Mouse (Mus musculus) WW6 (cell line): Measurements from ENCODE around the gene Gpd1l.

ENCODE experiments used
- DNase-seq: peaks from one replicate; pipeline ENCODE4 v3.0.0-alpha.2; 2013; ENCODE audit warnings: low read depth, low spot score

Gene Gpd1l

DNA sequence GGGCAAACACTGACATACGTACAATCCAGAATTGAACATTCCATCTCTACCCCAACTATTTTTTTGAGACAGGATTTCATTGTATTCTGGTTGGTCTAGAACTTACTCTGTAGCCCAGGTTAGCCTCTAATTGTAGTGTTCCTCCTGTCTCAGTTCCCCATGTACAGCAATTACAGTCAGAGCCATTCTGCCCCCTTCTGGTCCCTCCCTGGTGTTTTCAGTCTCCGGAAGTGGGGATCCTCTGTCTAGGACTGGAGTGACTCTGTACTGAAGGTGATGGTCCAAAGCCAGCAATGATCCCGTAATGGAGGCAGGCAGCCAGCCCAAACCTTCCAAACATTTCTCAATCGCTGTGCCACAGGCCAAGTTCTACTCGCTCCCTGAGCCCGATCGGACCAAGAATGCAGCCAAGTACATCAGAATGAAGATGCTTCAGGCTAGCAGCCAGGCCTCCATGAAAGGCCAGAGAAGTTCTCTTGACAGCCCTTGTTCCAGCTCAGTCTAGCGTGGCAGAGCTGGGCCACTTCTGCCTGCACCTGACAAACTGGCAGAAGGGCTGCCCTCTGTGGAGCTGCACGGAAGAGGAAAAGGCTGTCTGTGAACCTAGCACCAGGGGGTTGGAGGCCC lies 3.2 kb downstream of the Gpd1l start:
- no peak for DNase-seq

DNA sequence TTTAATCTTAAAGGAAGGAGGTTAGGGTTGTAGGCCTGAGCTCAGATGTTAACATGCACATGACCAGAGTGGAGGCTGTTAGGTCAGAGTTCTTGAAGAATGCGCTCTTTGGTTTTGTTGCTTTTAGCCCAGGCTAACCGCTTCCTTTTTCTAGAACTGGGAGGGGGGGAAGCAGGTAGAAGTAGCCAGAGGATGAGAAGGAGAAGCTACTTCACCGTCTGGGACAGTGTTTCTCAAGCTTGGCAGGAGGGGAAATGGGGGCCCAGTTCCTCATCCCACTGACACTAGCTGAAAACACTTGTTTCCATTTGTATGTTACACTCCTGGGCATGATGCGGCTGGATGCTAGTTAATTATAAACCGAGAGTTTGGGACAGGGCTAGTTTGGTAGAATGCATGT lies 8.2 kb downstream of the Gpd1l start:
- no peak for DNase-seq

DNA sequence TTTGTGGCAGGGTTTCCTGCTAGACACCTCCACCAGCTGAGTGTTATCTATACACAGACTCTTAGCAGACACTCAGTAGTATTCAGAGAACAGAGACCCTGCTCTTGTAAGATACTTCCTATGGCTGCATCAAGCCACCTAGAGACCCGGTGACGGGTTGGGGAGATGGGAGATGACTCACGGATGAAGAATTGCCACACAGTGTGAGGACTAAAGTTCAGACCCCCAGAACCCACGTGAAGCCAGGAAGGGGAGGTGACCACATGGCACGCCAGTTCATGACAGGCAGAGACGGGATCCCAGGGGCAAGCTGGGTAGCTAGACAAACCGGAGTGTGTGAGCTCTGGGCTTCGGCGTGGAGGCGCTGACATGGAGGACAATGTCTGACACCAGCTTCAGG lies 8.7 kb downstream of the Gpd1l start:
- DNase-seq = no peak

DNA sequence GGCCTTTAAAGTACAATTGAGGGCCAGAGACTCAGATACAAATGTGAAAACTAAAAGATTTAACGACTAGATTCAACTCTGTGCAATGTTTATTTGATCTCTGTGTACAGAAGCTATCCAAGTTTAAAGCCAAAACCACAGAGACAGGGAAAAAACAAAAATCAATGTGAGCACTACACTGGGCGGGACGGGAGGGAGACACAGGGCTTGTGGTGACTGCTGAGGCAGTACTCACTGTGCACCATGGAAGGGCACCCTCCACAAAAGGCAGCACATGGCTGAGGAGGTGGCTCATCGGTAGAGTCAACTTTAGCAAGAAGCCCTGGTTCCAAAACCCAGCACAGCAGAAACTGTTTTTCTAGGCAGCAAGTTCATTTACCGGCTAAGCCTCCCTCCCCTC lies 9.3 kb downstream of the Gpd1l start:
- no peak for DNase-seq

DNA sequence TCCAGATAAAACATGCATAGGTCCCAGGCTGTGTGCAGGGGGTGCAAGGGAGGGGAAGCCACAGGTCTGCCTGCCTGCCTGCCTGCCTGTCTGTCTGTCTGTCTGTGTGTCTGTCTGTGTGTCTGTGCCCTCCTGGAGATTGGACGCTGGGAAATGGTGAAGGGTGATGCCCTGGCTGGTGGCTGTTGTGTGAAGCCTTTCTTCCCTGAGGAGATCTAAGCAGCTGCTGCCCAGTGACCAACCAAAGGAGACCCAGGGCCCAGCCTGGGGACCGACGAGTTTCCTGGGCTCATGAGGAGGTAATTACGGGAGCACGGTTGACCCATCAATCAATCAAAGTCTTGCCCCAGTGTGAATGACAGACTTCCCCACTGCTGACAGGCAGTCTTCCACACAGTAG lies 11.6 kb downstream of the Gpd1l start:
- DNase-seq = no peak

DNA sequence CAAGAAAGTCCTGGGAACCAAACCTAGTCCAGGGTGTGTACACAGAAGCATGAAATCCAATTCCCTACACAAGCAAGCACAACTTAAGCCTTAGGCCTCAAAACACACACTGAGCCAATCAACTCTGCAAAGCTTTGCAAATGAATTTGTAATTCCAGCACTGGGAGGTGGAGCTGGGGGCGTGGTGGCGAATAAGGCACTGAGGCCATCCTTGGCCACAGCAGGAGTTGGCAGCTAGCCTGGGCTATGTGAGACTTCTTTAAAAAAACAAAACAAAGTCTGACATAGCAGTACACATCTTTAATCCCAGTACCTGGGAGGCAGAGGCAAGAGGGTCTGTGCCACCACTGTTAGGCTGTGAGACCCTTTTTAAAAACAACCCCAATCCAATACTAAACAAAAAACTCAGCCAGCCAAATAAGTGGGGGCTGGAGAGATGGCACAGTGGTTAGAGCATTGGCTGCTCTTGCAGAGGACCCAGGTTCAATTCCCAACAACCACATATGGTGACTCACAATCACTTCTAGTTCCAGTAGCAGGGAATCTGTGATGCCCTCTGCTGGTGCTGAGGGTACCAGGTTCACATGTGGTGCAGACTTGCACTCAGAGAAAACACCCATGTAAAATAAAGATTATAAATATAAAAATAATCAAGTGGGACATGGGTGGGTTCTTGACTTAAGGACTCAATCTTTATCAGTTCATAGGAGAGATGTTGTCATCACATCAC lies 12.3 kb downstream of the Gpd1l start:
- no peak for DNase-seq

DNA sequence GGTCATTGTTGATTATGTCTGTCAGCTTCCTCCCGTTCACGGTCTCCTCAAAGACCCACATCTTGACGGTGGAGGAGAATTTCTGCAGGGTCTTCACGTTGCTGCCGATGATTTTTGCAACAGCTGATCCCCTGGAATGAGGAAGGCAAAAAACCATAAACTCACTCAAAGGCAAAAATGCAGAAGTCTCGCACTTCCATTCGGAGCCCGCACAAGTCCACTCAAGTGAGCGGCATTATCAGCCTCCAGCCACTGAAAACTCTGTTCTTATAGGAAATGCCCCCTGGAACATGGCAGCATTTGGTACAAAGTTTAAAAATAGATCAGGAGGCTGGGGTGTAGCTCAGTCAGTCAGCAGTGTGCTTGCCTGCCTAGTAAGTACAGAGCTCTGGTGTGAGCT lies 13.2 kb downstream of the Gpd1l start:
- DNase-seq = no peak

DNA sequence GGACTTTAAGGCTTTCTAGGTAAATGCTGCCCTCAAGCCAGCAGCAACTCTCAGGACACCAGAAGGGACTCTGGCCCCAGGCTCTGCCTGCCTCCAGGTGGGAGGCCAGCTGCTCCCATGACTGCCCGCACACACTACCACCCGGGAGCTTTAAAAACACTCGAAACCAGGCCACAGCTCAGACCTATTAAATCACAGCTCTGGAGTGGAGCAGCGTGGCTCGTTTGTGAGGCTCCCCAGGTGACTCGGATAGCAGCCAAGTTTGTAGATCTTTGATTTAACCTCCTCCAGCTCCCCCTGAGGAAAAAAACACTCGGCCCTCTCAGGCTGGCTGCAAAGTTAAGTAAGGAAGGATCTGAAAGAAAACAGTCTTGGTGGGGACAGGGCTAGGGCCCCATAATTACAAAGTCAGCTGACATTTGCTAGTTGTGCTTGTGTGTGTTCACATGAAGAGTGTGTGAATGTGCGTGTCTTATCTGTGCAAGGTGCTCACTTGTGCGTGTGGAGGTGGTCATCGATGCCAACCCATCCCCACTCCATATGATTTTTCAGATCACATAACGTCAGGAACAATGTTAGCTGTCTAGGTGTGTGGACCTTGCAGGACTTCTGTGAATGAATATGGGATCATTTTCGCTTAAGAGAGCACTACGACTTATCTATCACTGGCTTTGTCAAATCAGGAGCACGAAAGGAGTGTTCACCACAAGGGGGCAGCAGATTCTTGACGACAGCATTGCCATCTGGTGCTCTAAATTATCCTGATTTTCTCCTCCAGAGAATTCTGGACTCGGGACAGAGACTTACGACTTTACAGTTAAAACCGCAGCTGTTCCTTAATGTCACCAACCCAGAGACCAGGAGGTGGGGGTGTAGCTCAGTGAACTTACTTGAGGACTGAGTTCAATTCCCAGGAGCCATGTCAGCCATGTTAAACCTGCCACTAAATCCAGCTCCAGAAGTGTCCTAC lies 20.8 kb downstream of the Gpd1l start:
- DNase-seq = no peak

DNA sequence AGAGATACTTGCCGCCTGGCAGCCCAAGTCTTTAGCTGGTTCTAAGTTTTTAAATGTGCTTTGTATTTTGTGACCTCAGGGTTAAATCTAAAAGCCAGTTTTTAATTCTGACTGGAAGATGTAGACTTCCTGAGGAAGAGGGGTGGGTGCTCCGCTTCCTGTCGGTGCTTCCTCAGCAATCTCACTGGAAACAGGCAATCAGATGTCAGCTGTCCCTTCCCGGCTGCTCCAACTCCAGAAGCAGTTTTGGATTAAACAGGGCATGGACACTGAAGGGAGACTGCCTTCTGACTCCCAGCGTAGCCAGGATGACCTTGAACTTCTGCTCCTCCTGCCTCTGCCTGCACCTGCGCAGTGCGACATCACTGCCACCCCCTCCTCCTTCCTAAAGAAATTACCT lies 26.3 kb downstream of the Gpd1l start:
- no peak for DNase-seq

DNA sequence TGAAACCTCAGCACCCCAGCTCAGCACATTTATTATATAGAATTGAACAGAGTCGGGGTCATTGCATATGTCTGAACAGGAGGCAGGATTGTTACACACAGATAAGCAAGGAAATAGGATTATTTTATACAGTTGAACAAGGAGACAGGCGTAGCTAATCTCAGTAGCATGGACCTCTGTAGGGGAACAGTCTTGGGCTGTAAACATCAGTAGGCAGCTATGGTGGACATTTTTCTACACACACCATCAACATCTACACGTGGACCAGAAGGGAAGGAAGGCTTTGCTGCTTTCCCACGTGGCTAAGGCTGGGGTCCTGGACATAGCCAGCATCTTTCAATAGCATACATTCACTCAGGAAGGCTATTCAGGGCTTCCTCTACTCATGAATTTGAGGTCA lies 37.9 kb downstream of the Gpd1l start:
- DNase-seq = no peak

DNA sequence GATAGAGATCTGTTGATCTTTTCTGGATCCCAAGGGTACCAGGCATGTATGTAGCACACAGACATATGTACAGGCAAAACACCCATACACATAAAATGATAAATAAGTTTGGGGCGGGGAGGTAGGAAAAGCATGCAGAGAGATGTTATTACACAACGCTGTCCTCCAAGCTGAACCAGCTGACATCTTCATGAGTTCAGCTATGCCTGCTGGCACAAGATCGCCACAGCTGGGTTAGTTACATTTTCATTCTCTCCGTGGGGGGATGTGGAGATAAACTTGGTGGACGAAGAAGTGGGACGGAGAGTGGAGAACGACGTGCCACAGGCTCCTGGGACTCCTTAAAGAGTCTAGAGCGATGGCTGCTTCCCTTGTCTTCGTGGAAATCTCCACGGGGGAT lies 40.8 kb downstream of the Gpd1l start:
- DNase-seq = no peak

DNA sequence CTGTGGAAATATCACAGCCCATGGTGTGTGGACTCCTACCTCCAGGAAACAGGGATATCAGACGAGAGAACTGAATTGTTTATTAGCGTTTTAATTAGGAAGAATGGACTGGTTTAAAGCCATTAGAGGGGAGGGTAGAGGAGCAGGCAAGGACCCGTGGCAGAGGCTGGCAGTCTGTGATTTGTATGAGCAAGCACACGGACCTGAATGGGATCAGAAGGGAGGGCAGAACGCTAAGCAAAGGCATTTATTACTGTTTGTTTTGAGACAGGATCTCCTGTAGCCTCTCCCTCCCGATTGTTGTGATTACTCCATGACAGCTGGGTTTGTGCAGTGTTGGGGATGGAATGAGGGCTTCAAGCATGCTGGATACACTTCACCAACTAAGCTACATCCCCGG lies 43.4 kb downstream of the Gpd1l start:
- no peak for DNase-seq

DNA sequence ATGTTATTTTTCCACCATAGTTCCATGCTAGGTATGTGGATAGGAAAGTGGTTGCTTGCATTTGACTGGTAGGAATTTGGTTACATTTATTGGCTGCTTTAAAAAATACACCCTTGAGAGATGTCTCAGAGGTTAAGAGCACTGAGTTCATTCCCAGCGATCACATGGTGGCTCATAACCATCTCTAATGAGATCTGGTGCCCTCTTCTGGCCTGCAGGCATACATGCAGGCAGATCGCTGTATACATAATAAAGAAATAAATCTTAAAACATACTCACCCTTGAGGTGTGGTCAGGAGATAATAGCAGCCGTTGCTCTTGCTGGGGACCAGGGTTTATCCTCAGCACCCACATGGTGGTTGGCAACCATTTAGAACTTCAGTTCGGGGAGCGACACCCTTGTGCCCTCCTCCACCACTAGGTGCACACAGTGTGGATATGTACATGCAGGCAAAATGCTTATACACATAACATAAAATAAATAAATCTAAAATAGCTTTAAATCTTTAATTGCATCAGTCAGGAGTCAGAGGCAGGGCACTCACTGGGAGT lies 44.9 kb downstream of the Gpd1l start:
- DNase-seq = no peak

DNA sequence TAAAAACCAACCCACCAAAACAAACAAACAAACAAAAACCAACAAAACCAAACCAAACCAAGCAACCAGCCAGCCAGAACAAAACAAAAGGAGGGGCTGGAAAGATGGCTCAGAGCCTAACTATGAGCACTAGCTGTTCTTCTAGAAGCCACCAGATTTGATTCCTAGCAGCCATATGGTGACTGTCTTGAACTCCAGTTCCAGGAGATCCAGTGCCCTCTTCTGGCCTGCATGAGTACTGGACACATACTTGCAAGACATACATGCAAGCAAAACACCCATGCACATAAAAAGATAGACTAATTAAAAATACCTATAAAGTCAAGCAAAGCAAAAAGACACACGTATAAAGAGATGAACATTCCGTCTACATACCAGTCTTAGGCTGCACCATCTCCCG lies 46.1 kb downstream of the Gpd1l start:
- peak; percentile 20 for DNase-seq

DNA sequence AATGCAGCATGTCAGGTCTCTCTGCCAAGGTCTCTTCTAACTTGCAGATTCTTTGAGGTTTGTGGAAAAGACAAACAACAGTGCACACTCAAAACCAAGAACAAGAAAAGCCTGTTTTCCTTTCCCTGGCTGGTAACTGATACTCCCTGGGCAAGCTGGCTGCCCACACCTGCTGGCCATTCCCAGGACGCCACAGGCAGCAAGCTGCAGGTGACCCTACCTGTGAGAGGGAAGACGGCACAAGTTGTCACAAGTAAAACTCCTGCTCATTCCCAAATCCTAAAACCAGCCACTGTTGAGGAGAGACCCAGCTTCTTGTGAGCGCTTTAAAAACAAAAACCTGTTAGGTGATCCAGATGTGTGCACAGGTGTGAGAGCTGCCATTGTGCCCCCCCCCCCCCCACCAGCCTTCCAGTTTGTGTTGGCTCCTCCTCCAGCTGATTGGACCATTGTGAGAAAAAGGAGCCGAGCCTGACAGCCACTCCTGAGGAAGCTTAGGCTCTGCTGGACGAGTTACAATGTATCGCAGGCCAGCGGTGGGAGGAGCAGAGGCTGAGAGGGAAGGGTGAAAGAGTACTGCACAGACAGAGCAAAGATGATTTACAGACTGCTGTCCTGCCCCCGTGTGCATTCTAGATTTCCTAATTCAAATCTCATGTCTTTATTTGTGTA lies 47.7 kb downstream of the Gpd1l start:
- no peak for DNase-seq

DNA sequence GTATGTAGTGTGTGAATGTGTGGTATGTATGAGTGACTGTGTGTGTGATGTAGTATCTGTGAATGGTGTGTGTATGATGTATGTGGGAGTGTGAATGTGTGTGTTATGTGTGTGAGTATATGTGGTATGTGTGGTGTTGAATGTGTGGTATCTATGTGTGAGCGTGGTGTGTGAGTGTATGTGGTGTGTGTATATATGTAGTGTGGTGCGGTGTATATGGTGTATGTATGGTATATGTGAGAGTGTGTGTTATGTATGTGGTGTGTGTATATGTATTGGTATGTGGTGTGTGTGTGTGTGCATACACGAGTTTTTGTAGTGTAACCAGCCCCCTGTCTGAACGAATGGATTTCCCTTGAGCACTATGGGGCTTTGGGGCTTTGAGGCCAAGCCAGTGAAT lies 48.2 kb downstream of the Gpd1l start:
- no peak for DNase-seq

DNA sequence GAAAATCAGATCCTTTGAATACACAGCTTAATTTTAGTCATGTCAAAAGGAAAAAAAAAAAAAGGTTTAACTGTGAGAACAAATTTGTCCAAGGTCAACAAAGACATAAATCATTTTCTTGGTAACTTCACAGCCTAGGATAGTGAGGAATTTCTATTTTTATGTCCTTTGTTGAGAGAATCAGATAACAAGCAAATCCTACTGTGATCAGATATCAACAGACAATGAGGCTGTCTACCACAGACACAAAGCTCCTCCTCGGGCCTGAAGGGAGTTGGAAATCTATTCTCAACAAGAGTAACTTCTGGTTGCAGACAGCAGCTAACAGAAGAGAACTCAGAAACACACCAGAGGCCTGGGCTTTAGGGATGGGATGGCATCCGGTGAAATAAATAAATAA lies 51.8 kb downstream of the Gpd1l start:
- no peak for DNase-seq

DNA sequence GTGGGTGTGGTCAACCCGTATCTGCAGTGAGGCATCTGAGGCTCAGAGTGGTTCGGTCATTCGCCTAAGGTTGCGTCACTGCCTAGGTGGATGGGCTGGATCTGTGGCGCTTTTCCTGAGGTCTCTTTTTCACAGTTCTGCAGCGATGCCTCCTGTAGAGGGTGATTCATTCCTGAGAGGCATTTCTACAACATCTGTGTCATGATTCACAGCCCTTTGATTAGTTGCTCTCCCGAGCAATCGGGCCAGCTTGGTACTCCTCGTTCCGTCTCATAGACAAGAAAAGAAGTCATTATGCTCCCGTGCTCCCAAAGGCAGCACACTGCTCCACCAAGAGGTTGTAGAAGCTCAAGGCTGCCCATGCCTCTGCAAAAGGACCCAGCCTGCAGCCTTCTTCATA lies 78.5 kb downstream of the Gpd1l start:
- no peak for DNase-seq

DNA sequence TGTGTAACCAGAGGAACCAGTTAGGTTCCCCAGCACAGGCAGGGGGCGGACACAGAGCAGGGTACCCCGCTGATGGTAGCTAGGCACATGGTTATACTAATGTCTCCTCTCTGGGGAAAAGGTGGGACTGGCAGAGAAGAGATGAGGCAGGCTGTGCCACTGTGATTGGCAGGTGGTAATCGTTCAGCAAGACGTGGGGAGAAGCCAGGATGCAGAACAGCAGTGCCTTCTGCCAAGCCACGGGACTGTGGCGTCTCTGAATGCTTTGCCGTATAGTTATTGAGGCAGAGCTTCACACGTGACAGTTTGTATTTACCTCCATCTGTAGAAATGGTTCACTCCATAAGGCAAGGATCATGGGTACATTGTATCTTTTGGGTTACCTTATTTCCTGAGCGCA lies 79.1 kb downstream of the Gpd1l start:
- no peak for DNase-seq

DNA sequence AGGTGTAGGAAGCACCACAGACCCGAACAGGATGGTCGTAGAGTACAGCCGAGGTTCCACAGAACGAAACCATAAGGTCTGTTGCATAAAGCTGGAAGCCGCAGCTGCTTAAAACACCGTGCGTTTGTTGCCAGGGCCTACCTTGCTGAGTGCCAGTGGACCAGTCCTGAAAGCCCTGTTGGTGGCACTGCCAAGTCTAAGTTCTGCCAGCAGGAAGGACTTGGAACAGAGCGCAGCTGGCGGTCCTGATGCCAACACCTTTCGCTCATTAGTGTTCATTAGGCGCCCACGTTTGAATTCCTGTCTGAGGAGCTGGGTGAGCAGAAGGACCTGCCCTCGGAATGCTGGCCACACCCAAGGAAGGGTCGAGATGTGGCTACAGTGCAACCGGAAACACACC lies 80.5 kb downstream of the Gpd1l start:
- DNase-seq = no peak

DNA sequence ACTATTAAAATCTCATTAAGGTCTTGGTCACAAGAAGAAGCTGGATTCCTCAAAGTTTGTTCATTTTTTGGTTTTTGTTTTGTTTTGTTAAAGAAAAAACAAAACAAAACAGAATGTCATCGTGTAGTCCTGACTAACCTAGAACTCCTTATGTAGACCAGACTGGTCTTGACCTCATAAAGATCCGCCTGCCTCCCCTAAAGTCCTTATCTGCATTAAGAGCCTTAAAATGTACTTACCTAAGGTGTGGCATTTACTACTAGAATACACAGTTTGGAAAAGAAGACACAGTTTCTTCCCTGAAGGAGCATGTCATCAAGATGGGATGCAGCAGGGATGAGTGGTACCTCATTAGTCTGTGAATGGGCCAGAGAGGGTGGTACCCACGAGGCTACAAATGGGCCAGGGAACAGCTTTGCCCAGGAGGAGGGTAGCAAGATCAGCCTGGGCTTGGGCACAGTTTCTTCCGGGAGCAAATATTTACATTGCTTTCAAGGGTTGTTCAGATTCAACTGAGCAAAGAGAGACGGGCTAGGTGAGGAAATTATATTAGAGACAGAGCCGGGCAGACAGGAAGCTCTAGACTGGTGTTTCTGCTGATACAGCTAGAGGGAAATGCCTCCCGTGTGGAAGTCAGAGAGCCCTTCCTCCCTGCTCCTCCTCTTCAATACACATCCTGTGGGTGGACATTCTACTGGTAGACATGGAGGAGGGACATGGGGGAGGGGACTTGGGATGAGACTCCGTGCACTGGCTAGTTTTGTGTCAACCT lies 82.2 kb downstream of the Gpd1l start:
- no peak for DNase-seq
